11 mouse cellular contexts compared by ENCODE assay signal in the genomic region with DNA sequence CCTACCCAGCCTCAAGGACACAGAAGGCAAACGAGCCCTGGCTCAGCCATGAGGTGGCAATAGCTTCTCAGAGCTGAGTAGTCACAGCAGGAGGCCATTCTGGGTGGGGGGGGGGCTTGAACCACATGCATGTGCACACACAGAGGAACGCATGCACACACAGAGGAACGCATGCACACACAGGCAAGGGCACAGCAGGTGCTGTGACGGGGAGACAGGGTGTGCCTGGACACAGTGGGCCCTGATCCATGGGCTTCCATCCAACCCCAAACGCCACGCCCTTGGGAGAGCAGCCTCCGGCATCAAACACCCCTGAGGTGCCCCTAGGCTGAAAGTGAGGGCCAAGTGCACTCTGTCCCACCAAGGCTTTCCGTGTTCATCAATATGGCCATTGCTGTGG. TPM values are rescaled to one million over a fixed set of nuclear protein-coding genes. Genes with fewer than 3 reads are reported as not detected.
DNase-seq lines count a peak whose midpoint lies in the region; ATAC-seq and TF ChIP-seq lines count a peak whose summit lies in the region.
"Had no signal": no experiment of that assay in that cellular context is flagged by ENCODE, and none has a peak within 500 bp of the region (broad histone marks: within the 10 kb centered on the region; RNA-seq: fewer than 3 reads in every experiment).

No protein-coding gene starts in this region.

- DNase-seq in gastrocnemius, adult 2 months: peak; percentile 42
- DNase-seq in gastrocnemius, postnatal 14 days: no peak
- no peak for DNase-seq in layer of hippocampus, adult 2 months (ENCODE audit: low spot score in 2 of 2)
- no peak for DNase-seq in layer of hippocampus, postnatal 10 days (ENCODE audit: low spot score in 2 of 2)
- no peak for DNase-seq in spleen, postnatal 36 days (ENCODE audit: low spot score in 2 of 2)
- no peak for DNase-seq in cerebellum, adult 11-12 months
- DNase-seq: cerebellum, adult 2 months; right cerebral cortex, postnatal 4 days; thymus, adult 18-20 months had no signal

- no peaks in the 10 kb centered on the region for H3K27me3 ChIP-seq in intestine, embryonic 16.5 days (replicated peaks; ENCODE audit: control insufficient read depth, insufficient read depth, low read length)
- no peaks in the 10 kb centered on the region for H3K27me3 ChIP-seq in small intestine, adult 2 months (ENCODE audit: control insufficient read depth, insufficient read depth, low read length)

- TF ChIP-seq CTCF in gastrocnemius, adult 2 months (IDR thresholded peaks at IDR 0.05): no peak
- TF ChIP-seq CTCF in layer of hippocampus, adult 2 months (conservative IDR thresholded peaks at IDR 0.05): no peak
- TF ChIP-seq CTCF in small intestine, adult 2 months (IDR thresholded peaks at IDR 0.05; ENCODE audit: extremely low read depth, insufficient read length, insufficient replicate concordance, low read depth, low read length): no peak

- intact Hi-C loops in gastrocnemius, adult 2 months (cut with DNase I): no loop called here
- intact Hi-C loops in gastrocnemius, postnatal 14 days (cut with DNase I; ENCODE audit: low total_unique reads): no loop called here

- peak; percentile 24 for ATAC-seq in intestine, embryonic 16.5 days

- no peak overlapping the region for H3K4me2 ChIP-seq in intestine, embryonic 16.5 days (ENCODE audit: low read depth, low read length)

- H3K9me3 ChIP-seq in intestine, embryonic 16.5 days (ENCODE audit: control insufficient read depth, low read length): no peaks in the 10 kb centered on the region

- peaks cover 35% of the 10 kb centered on the region for H3K4me1 ChIP-seq in intestine, embryonic 16.5 days (ENCODE audit: control insufficient read depth, insufficient read depth, low read length)
- H3K4me1 ChIP-seq in small intestine, adult 2 months (ENCODE audit: control insufficient read depth, insufficient read depth, insufficient read length, low read length): peaks cover 38% of the 10 kb centered on the region

- H3K9ac ChIP-seq in intestine, embryonic 16.5 days (ENCODE audit: low read depth, low read length): no peak overlapping the region

- WGBS in intestine, embryonic 16.5 days: 65% methylated on average over 8 of the region's 8 CpGs
- WGBS in small intestine, adult 2 months: 33% methylated on average over 8 of the region's 8 CpGs

- peak overlapping the region; percentile 31; the same call in 1 of the 2 replicates for H3K27ac ChIP-seq in gastrocnemius, adult 2 months
- H3K27ac ChIP-seq in layer of hippocampus, adult 2 months: peak overlapping the region; percentile 65
- H3K27ac ChIP-seq in intestine, embryonic 16.5 days (ENCODE audit: low read length): peak overlapping the region; percentile 63
- H3K27ac ChIP-seq in small intestine, adult 2 months (ENCODE audit: insufficient read depth, low read depth, low read length): 0 out of 2 replicates have a peak overlapping the region, but pooled peaks have one; percentile 68

- TF ChIP-seq POLR2A in small intestine, adult 2 months (IDR thresholded peaks at IDR 0.05; ENCODE audit: low read depth, low read length): no peak

- peaks cover 15% of the 10 kb centered on the region; the same call in 1 of the 2 replicates for H3K36me3 ChIP-seq in intestine, embryonic 16.5 days (ENCODE audit: control insufficient read depth, insufficient read depth, low read length)
- H3K36me3 ChIP-seq in small intestine, adult 2 months (ENCODE audit: control insufficient read depth, insufficient read depth, low read length): peaks cover 28% of the 10 kb centered on the region

- H3K4me3 ChIP-seq in gastrocnemius, adult 2 months: no peak overlapping the region
- no peak overlapping the region for H3K4me3 ChIP-seq in layer of hippocampus, adult 2 months
- no peak overlapping the region for H3K4me3 ChIP-seq in intestine, embryonic 16.5 days (ENCODE audit: low read length)
- H3K4me3 ChIP-seq in small intestine, adult 2 months (ENCODE audit: low read depth, low read length): no peak overlapping the region

RNA-seq across cellular contexts. Expression of gene Slc38a10, which starts 15.0 kb away (rescaled TPM):
- 10 to 100 TPM; 32.2 to 51.7 TPM for total RNA-seq in gastrocnemius, adult 2 months (2021)
- 10 to 100 TPM; 56.1 to 60.8 TPM for total RNA-seq in gastrocnemius, postnatal 14 days (2021)
- 10 to 100 TPM; 86.1 to 86.5 TPM for total RNA-seq in layer of hippocampus, adult 2 months (2021)
- total RNA-seq in layer of hippocampus, postnatal 10 days (2021): 100 to 1,000 TPM; 107 to 123 TPM
- polyA plus RNA-seq in intestine, embryonic 16.5 days (2015; fragmentation: Nextera tagmentation; extraction: Ambion mirVana): 84.6 and 91.4 TPM in 2 replicates
- polyA plus RNA-seq in small intestine, adult 2 months (2012; rRNA removed): 59.0 and 108 TPM in 2 replicates

RNA-seq across cellular contexts. Expression of gene Ndufaf8, which starts 37.5 kb away (rescaled TPM):
- 10 to 100 TPM; 38.3 to 43.3 TPM for total RNA-seq in gastrocnemius, adult 2 months (2021)
- total RNA-seq in gastrocnemius, postnatal 14 days (2021): 10 to 100 TPM; 36.5 to 45.6 TPM
- total RNA-seq in layer of hippocampus, adult 2 months (2021): 10 to 100 TPM; 35.2 to 46.9 TPM
- 10 to 100 TPM; 36.4 to 37.3 TPM for total RNA-seq in layer of hippocampus, postnatal 10 days (2021)
- 113 and 119 TPM in 2 replicates for polyA plus RNA-seq in intestine, embryonic 16.5 days (2015; fragmentation: Nextera tagmentation; extraction: Ambion mirVana)
- 47.0 and 74.1 TPM in 2 replicates for polyA plus RNA-seq in small intestine, adult 2 months (2012; rRNA removed)

RNA-seq across cellular contexts. Expression of gene Tepsin, which starts 37.7 kb away (rescaled TPM):
- total RNA-seq in gastrocnemius, adult 2 months (2021): 1 to 10 TPM; 4.5 to 5.5 TPM
- total RNA-seq in gastrocnemius, postnatal 14 days (2021): 1 to 10 TPM; 5.1 to 6.6 TPM
- total RNA-seq in layer of hippocampus, adult 2 months (2021): 10 to 100 TPM; 16.3 to 17.1 TPM
- total RNA-seq in layer of hippocampus, postnatal 10 days (2021): 10 to 100 TPM; 19.3 to 19.7 TPM
- polyA plus RNA-seq in intestine, embryonic 16.5 days (2015; fragmentation: Nextera tagmentation; extraction: Ambion mirVana): 21.1 and 22.5 TPM in 2 replicates
- polyA plus RNA-seq in small intestine, adult 2 months (2012; rRNA removed): 47.0 and 79.3 TPM in 2 replicates

RNA-seq across cellular contexts. Expression of gene Cep131, which starts 49.6 kb away (rescaled TPM):
- 1 to 10 TPM; 5.3 to 9.5 TPM for total RNA-seq in gastrocnemius, adult 2 months (2021)
- total RNA-seq in gastrocnemius, postnatal 14 days (2021): 1 to 10 TPM; 7.9 to 8.5 TPM
- 10 to 100 TPM; 35.6 to 37.0 TPM for total RNA-seq in layer of hippocampus, adult 2 months (2021)
- 10 to 100 TPM; 44.3 to 53.4 TPM for total RNA-seq in layer of hippocampus, postnatal 10 days (2021)
- polyA plus RNA-seq in intestine, embryonic 16.5 days (2015; fragmentation: Nextera tagmentation; extraction: Ambion mirVana): 12.0 and 12.2 TPM in 2 replicates
- 3.2 TPM in 2 replicates for polyA plus RNA-seq in small intestine, adult 2 months (2012; rRNA removed)
